Mouse (Mus musculus): Measurements from ENCODE around the gene Faap100.

DNA sequence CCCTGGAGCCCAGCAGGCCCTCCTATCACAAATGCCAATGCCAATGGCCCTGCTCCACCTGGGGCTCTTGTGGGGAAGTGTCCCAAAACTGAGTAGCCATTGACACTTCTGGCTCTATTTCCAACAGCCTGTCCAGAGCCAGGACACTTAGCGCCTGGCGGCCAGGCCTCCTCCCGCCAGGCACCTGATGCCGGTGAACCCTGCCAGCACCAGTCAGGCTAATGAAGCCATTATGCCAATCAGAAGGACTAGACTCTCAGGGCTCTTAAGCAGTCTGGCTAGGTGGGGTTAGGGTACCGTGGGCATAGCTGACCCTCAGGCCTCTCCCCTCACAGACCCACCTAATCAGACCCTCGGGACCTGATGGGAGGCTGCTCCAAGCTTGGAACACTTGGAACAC is 19.2 kb downstream of the Faap100 start:
- TF ChIP-seq GATA1 (IDR thresholded peaks at IDR 0.05; ENCODE audit: low read length) (no peak), TAL1 (IDR thresholded peaks at IDR 0.05; ENCODE audit: low read length) (no peak)

Measured in erythroblast, embryonic 14.5 days (primary cell).